Mouse (Mus musculus) left cerebral cortex, postnatal 4 days (tissue): ENCODE data around the gene Tbcd. TPM values are rescaled to one million over a fixed set of nuclear protein-coding genes. Genes with fewer than 3 reads are reported as not detected.
A peak's percentile ranks its signal among the peaks of the same experiment; 100 is the strongest.

Experiments
- DNase-seq: peaks from one replicate; pipeline ENCODE4 v3.0.0-alpha.2; 2022
- intact Hi-C: fragments of 180-260 bp; cut with DNase I; formaldehyde crosslinking; loops from one replicate; pipeline ENCODE4 v1.15.1; 2025
- total RNA-seq, 2 experiments: library from RNA; stranded (reverse); gene quantifications; 2 replicates each; pipeline ENCODE4 v1.2.3; 2021

The Tbcd gene
- total RNA-seq, 2 experiments from 2014 or later = 68.4 to 75.2 TPM

GRCm38 (mm10) chr11:121529747-121530146, 78.0 kb downstream of the Tbcd start:
- intact Hi-C loops = no loop called here
- DNase-seq = no peak

- intact Hi-C loops = no loop called here
- no peak for DNase-seq
Observed at GRCm38 (mm10) chr11:121536528-121536927, 84.8 kb downstream of the Tbcd start.

GRCm38 (mm10) chr11:121542471-121542870, 90.7 kb downstream of the Tbcd start:
- DNase-seq = no peak
- intact Hi-C loops = no loop called here

GRCm38 (mm10) chr11:121543287-121543856, 91.6 kb downstream of the Tbcd start:
- intact Hi-C loops = no loop called here
- peak; percentile 19 for DNase-seq

- intact Hi-C loops = no loop called here
- peak; percentile 29 for DNase-seq
Observed at GRCm38 (mm10) chr11:121543922-121544321, 92.2 kb downstream of the Tbcd start.

- intact Hi-C loops = no loop called here
- no peak for DNase-seq
Observed at GRCm38 (mm10) chr11:121544755-121545397, 93.1 kb downstream of the Tbcd start.

- no peak for DNase-seq
- intact Hi-C loops = no loop called here
Observed at GRCm38 (mm10) chr11:121545398-121546034, 93.8 kb downstream of the Tbcd start.

GRCm38 (mm10) chr11:121547234-121547633, 95.5 kb downstream of the Tbcd start:
- DNase-seq = no peak
- intact Hi-C loops = no loop called here

GRCm38 (mm10) chr11:121547925-121548324, 96.2 kb downstream of the Tbcd start:
- DNase-seq = no peak
- intact Hi-C loops = no loop called here

GRCm38 (mm10) chr11:121548996-121549842, 97.5 kb downstream of the Tbcd start:
- intact Hi-C loops = no loop called here
- DNase-seq = no peak

- intact Hi-C loops = no loop called here
- DNase-seq = peak; percentile 43
Observed at GRCm38 (mm10) chr11:121549843-121550647, 98.3 kb downstream of the Tbcd start.

GRCm38 (mm10) chr11:121551206-121551799, 99.6 kb downstream of the Tbcd start:
- intact Hi-C loops = no loop called here
- no peak for DNase-seq

- intact Hi-C loops = no loop called here
- DNase-seq = peak; percentile 78
Observed at GRCm38 (mm10) chr11:121552167-121552566, 100.4 kb downstream of the Tbcd start.

GRCm38 (mm10) chr11:121552846-121553457, 101.2 kb downstream of the Tbcd start:
- DNase-seq = peak; percentile 61

GRCm38 (mm10) chr11:121553458-121553857, 101.7 kb downstream of the Tbcd start:
- intact Hi-C loops = no loop called here
- no peak for DNase-seq

More at GRCm38 (mm10) chr11:121552846-121553457, 101.2 kb downstream of the Tbcd start:
- intact Hi-C loops = no loop called here

- intact Hi-C loops = no loop called here
Observed at GRCm38 (mm10) chr11:121556727-121557126, 105.0 kb downstream of the Tbcd start.

GRCm38 (mm10) chr11:121557946-121558345, 106.2 kb downstream of the Tbcd start:
- DNase-seq = no peak
- intact Hi-C loops = no loop called here

More at GRCm38 (mm10) chr11:121556727-121557126, 105.0 kb downstream of the Tbcd start:
- DNase-seq = no peak

- intact Hi-C loops = no loop called here
- no peak for DNase-seq
Observed at GRCm38 (mm10) chr11:121558522-121558921, 106.8 kb downstream of the Tbcd start.

- DNase-seq = no peak
- intact Hi-C loops = no loop called here
Observed at GRCm38 (mm10) chr11:121559527-121560293, 108.0 kb downstream of the Tbcd start.
